1 mouse cellular context compared by ENCODE assay signal in the genomic region with DNA sequence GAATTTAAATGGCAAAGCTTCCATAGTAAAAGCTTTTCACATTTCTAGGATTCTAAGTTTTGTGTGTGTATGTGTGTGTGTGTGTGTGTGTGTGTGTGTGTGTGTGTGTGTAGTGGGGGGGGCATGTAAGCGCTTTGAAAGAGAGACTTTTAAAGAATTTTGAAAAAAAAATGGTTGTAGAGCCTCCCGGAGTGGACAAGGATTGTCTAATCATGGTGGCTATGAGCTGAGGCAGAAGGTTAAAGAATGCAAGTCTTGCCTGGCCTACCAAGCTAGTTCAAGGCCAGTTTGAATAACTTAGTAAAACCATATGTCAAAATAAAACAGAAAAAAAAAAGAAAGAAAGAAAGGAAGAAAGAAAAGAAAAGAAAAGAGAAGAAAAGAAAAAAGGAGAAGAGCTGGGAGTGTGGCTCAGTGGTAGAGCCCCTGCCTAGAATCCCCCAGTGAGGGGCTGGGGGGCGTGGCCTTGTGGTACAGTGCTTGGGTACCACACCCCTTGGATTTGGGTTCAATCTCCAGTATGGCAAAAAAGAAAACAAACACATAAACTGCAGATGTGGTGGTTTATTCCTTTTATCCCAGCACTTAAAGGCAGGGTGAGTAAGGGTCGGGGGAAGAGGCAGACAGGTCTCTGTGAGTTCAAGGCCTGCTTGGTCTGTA.
TF ChIP-seq lines count a peak whose summit lies in the region.

No protein-coding gene starts in this region.

TF ChIP-seq in MEL, 35 proteins besides CTCF, POLR2A, EP300 and RAD21 (continued from another document):
- TF ChIP-seq ZMIZ1 (IDR thresholded peaks at IDR 0.05; ENCODE audit: low read depth, low read length) (no peak), NRF1 (IDR thresholded peaks at IDR 0.05; ENCODE audit: insufficient read depth, low read depth, low read length, poor library complexity, severe bottlenecking) (no peak)
